Mouse (Mus musculus) macrophage (primary cell): ENCODE results near the gene Gm49322. TPM values are rescaled to one million over a fixed set of nuclear protein-coding genes. Genes with fewer than 3 reads are reported as not detected.
A peak's percentile ranks its signal among the peaks of the same experiment; 100 is the strongest.
"Not testable (repeated sequence)": the region's sequence is repeated elsewhere in the genome, so short reads cannot be mapped to it uniquely, and the experiment has no call there.

Experiments
- H3K27ac ChIP-seq: fragments of 350-480 bp; formaldehyde crosslinking; 2 replicates; pipeline ENCODE4 v1.9.0; 2021
- H3K36me3 ChIP-seq: fragments of 350-480 bp; formaldehyde crosslinking; 2 replicates; pipeline ENCODE4 v1.9.0; 2021; ENCODE audit errors: inconsistent target
- H3K4me3 ChIP-seq: fragments of 350-480 bp; formaldehyde crosslinking; 2 replicates; pipeline ENCODE4 v1.9.0; 2021; ENCODE audit errors: inconsistent target
- H3K79me2 ChIP-seq: fragments of 350-480 bp; formaldehyde crosslinking; 2 replicates; pipeline ENCODE4 v1.9.0; 2021; ENCODE audit errors: inconsistent target
- WGBS: methylation state at CpG from one replicate; pipeline ENCODE4 v1.1.7; 2026; ENCODE audit warnings: inconsistent platforms; ENCODE audit not compliant: missing documents; 5-methylcytosine and 5-hydroxymethylcytosine counted together
- polyA plus RNA-seq: library from polyadenylated mRNA; stranded (reverse); fragments of 250-400 nt; gene quantifications from 3 replicates; pipeline ENCODE4 v1.2.4, GENCODE M21; 2018; ENCODE audit warnings: inconsistent platforms
- total RNA-seq, 78 experiments: library from RNA; depleted of rRNA; stranded (reverse); fragments of 250-400 nt; gene quantifications; 1 replicate in 9 of 78; 2 replicates in 24 of 78; 3 replicates in 43 of 78; 4 replicates in 2 of 78; pipeline ENCODE4 v1.2.4; 2018; ENCODE audit warnings: inconsistent platforms in 56 of 78

Gm49322 gene
- total RNA-seq (2018; cell fraction: chromatin; rRNA removed) = 10 to 100 TPM in 3 of 26 experiments, 1 to 10 TPM in 23; 3.0 to 12.4 (median 7.6) TPM
- total RNA-seq (2018; cell fraction: cytosol; rRNA removed) = 1 to 10 TPM in 1 of 26 experiments, under 1 TPM in 25; 0.03 to 1.0 (median 0.26) TPM
- 1 to 10 TPM; 1.3 to 7.4 (median 4.2) TPM for total RNA-seq (2018; cell fraction: nucleus; rRNA removed)
- polyA plus RNA-seq = 0.44 to 1.1 TPM in 2 of 3 replicates, not detected in the other

DNA sequence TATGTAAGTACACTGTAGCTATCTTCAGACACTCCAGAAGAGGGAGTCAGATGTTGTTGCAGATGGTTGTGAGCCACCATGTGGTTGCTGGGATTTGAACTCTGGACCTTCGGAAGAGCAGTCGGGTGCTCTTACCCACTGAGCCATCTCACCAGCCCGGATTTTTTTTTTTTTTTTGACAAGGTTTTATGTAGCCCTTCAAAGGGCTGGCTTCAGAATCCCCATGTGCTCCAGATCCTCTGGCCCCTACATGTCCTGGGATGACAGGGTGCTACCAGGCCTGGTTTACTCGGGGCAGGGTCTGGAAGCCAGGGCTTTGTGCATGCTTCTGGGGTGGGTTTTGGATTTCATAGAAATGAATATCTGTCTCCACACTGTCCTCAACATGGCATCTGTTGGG, at the start of gene Gm49322:
Gene Gm49322, plus strand, starts transcription at position 301 of the 400 bp plus-strand sequence.
- not testable (repeated sequence) for H3K27ac ChIP-seq, H3K4me3 ChIP-seq
- WGBS = 100% methylated on average over 1 of the region's 4 CpGs
- H3K36me3 ChIP-seq = peaks cover 11% of the 10 kb centered on the region
- peaks cover 64% of the 10 kb centered on the region for H3K79me2 ChIP-seq

DNA sequence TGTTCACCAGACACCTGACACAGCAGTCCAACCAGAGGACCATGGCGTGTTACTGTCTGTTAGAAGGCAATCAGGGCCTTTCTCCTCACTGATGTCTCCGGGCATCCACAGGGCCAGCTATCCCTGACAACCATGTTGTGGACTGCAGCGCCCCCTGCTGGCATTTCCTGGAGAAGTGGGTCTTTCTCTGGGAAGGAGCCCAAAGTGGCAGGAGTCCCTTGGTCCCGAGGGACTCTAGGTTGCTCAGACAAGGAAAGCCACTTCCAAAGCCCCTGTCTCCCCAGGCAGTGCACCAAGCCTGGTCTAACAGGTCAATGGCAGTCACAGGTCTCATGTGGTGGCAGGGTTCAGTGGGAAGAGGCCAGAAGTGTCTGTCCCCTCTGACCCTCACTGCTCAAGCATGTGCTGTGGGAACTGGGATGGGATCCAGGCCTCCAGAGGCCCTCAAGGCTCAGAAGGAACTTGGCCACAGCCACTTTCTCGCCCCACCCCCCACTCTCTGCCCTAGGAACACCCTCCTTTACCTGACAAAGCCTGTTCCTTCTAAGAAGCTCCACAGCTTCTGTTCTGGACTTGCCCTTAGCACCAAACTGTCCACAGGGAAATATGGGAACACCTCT, 48.4 kb upstream of the Gm49322 start:
- Histone ChIP-seq H3K79me2 (peaks cover 88% of the 10 kb centered on the region), H3K4me3 (no peak overlapping the region), H3K36me3 (no peaks in the 10 kb centered on the region), H3K27ac (no peak overlapping the region)
- 59% methylated on average over 5 of the region's 5 CpGs for WGBS

GRCm38 (mm10) chr10:80559431-80559830, 46.4 kb upstream of the Gm49322 start:
- Histone ChIP-seq H3K27ac (no peak overlapping the region), H3K79me2 (peaks cover 68% of the 10 kb centered on the region), H3K36me3 (no peaks in the 10 kb centered on the region), H3K4me3 (no peak overlapping the region)
- 90% methylated on average over 7 of the region's 7 CpGs for WGBS

DNA sequence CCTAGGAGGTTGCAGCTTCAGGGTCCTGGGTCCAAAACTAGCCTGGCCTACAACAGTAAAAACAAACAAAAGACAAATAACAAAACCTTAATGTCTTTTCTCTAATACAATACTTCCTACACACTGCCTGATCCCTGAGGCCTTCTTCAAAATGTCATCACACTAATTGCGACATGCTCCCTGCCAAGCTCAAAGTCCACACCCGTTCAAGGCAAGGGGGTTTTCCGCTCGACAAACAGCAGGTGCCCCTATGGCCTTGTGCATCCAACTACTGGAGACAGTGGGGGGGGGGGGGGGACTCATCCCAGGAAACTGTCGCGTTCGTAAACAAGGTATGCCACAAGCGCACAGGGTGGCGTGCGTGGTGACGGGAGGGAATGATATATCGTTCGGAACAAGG, 45.2 kb upstream of the Gm49322 start:
- peak overlapping the region; percentile 94 for H3K27ac ChIP-seq
- H3K4me3 ChIP-seq = peak overlapping the region; percentile 99
- H3K79me2 ChIP-seq = peaks cover 56% of the 10 kb centered on the region
- WGBS = under 1% methylated on average over 13 of the region's 13 CpGs
- no peaks in the 10 kb centered on the region for H3K36me3 ChIP-seq

DNA sequence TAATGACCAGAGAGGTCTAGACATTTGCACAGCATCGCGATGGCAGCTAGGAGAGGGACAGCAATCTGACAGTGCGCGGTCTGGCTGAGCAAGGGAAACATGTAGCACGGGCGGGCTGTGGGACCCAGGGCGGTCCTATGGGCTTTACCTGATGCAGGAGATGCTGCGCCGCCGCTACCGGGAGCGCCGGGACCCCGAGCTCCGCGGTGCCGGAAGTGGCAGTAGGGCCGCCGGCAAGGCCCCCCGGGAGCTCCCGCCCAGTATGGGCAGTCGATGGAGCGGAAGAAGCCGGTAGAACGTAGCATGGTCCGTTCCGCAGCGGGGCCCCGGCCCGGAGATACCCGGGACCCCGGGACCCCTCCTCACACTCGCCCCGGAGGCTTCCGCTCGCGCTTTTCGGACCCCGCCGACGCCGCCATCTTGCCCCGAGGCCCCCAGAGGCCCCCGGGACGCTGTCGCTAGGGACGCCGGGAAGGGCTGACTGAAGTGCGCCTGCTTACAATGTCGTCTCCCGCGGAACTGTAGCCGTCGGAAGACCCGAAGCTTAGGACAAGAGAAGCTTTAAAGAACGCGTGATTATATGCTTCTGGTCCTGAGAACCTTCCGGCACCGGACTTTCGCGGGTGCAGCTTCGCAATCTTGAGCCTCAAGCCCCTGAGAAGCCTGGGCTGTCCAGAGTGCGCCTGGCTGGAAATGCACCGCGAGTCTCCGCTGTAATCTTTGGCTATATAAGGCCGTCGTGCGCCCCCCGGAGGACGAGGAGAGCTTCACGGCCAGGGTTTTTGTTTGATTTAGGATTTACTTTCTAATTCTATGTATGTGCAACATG, 44.5 kb upstream of the Gm49322 start, which contains the start of gene Rexo1:
Gene Rexo1, minus strand, starts transcription at position 445 of the 829 bp plus-strand sequence.
- H3K79me2 ChIP-seq = peaks cover 49% of the 10 kb centered on the region
- WGBS = under 1% methylated on average over 70 of the region's 72 CpGs
- peak within 1 kb of the TSS; percentile 99 for H3K4me3 ChIP-seq
- peak within 1 kb of the TSS; percentile 94 for H3K27ac ChIP-seq
- no peaks in the 10 kb centered on the region for H3K36me3 ChIP-seq

DNA sequence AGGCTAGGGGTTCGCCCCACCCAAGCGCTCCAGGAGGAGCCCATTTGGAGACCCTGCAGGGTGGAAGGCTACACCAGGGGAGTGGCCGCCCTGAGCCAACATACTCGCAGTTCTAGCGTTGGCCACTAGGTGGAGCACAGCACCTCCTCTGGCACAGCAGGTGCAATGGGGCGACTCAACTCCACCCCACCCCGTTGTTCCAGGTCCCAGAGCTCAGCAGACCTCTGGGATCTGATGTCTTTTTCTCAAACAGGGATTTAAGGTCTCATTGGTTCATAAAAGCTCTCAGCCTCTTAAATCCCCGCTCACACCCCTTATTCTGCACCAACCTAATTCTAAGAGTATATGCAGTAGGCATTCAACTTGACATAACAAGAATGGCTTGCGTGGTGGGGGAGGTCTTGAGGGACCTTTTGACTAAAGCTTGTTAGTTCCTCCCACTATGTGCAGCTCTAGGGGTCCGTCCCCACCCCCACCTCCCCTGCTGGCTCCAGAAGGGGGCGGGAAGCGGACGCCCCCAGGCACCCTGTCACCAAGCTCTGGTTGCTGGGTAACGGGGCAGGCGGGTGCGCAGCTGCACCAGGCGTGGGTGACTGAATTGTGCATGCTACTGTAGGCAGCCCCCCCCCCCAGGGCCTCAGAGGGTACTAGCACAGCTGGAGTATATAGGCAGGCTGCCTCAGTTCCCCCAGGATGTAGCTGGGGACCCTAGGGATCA, 39.3 kb upstream of the Gm49322 start:
- Histone ChIP-seq H3K27ac (no peak overlapping the region), H3K4me3 (no peak overlapping the region), H3K79me2 (peaks cover 34% of the 10 kb centered on the region), H3K36me3 (no peaks in the 10 kb centered on the region)
- WGBS = 45% methylated on average over 17 of the region's 17 CpGs

DNA sequence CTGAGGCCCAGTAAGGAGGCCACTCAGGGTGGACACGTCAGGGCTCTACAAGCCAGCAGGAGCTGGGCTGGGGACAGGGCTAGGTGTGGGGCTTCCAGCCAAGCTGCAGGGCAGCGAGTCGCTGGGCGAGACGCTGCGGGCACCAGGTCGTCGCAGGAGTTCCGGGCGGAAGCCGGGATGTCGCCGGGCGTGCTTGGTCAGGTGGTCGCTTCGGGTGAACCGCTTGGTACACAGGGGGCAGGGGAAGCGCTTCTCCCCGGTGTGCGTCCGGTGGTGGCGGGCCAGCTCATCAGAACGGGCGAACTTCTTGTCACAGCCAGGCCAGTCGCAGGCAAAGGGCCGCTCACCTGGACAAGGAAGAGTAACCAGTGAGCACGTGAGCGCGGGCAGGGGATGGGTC, 36.9 kb upstream of the Gm49322 start:
- Histone ChIP-seq H3K79me2 (peaks cover 58% of the 10 kb centered on the region), H3K4me3 (no peak overlapping the region), H3K27ac (no peak overlapping the region), H3K36me3 (no peaks in the 10 kb centered on the region)
- 97% methylated on average over 23 of the region's 29 CpGs for WGBS

- H3K36me3 ChIP-seq = no peaks in the 10 kb centered on the region
- H3K4me3 ChIP-seq = peak overlapping the region; percentile 36
- WGBS = 5% methylated on average over 10 of the region's 10 CpGs
- H3K27ac ChIP-seq = 0 out of 2 replicates have a peak overlapping the region, but pooled peaks have one; percentile 33
- peaks cover 66% of the 10 kb centered on the region for H3K79me2 ChIP-seq
These were observed 36.2 kb upstream of the Gm49322 start for GRCm38 (mm10) chr10:80569664-80570066.

GRCm38 (mm10) chr10:80570419-80570818, 35.4 kb upstream of the Gm49322 start:
- Histone ChIP-seq H3K79me2 (peaks cover 73% of the 10 kb centered on the region), H3K36me3 (no peaks in the 10 kb centered on the region), H3K27ac (peak overlapping the region; percentile 33), H3K4me3 (peak overlapping the region; percentile 36)
- WGBS = 62% methylated on average over 9 of the region's 10 CpGs

DNA sequence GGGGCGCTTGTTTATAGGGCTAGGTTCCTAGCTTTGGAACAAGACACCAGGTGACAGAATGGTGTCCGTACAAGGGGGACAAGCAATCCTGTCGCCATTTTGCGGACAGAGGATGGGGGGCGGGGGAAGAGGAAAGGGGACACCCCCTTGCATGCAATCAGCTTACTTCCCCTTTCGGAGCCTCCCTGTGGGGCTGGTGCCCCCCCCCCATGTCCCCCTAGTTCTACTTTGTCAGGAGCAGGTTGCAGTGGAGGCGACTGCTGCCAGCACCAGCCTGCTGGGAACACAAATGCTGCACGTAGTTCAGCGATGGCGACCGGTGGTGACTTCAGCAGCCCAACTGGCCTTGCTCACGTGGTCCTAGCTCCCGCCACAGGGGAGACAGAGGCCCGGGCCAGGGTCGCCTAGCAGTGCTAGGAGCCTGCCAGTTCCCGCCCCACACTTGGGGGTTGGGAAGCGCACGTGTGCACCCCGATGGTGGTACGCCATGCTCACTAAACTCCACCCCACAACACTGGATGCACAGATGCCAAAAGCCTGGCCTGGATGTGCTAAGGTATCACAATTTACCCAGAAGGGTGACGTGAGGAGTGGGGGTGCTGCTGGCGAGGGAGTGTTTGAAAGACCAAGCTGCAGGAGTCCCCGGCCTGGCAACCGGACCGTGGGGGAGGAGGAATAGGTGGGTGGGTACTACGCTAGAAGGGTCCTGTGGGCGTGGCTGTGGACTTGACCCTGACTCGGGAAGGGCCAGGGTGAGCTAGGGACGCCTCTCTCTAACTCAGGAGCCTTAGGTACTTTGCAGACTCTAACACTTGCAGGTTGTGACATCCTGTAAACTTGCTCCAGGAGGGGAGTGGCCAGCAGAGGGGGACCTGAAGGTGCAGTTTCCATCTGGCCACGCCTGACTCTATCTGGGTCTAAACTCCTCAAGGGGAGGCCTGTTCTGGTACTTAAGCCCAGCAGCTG, 34.7 kb upstream of the Gm49322 start:
- Histone ChIP-seq H3K79me2 (peaks cover 80% of the 10 kb centered on the region), H3K27ac (peak overlapping the region; percentile 33), H3K4me3 (peak overlapping the region; percentile 36; the same call in 1 of the 2 replicates), H3K36me3 (no peaks in the 10 kb centered on the region)
- 17% methylated on average over 27 of the region's 30 CpGs for WGBS

GRCm38 (mm10) chr10:80572477-80572876, 33.3 kb upstream of the Gm49322 start:
- WGBS = 92% methylated on average over 2 of the region's 2 CpGs
- Histone ChIP-seq H3K36me3 (no peaks in the 10 kb centered on the region), H3K79me2 (peaks cover 82% of the 10 kb centered on the region), H3K4me3 (no peak overlapping the region), H3K27ac (no peak overlapping the region)

- Histone ChIP-seq H3K4me3 (no peak overlapping the region), H3K27ac (no peak overlapping the region), H3K36me3 (no peaks in the 10 kb centered on the region), H3K79me2 (peaks cover 71% of the 10 kb centered on the region)
- 97% methylated on average over 7 of the region's 9 CpGs for WGBS
These were observed 31.9 kb upstream of the Gm49322 start for GRCm38 (mm10) chr10:80573944-80574343.

DNA sequence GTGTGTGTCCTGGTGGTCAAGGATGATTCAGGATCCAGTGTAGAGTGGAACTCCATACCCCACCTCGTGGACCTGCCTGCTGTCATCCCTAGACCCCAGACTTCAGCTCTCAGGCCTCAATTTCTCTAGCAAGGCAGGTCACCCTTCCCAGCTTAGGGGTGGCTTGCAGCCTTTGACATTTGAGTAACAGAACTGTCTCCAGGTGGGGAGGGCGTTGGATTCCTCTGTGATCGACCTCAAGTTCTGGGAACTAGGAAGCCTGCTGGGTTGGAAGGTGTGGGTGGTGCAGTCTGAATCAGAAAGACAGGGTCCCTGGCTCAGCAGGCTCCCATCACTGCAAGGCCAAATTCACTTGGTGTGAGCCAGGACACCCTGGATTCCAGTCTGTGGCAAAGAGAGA, 30.9 kb upstream of the Gm49322 start:
- Histone ChIP-seq H3K4me3 (no peak overlapping the region), H3K27ac (no peak overlapping the region), H3K79me2 (peaks cover 64% of the 10 kb centered on the region), H3K36me3 (no peaks in the 10 kb centered on the region)
- 87% methylated on average over 3 of the region's 3 CpGs for WGBS
